Mouse (Mus musculus): ENCODE results near the gene Rps26.
A peak's percentile ranks its signal among the peaks of the same experiment; 100 is the strongest.

Rps26 gene

DNA sequence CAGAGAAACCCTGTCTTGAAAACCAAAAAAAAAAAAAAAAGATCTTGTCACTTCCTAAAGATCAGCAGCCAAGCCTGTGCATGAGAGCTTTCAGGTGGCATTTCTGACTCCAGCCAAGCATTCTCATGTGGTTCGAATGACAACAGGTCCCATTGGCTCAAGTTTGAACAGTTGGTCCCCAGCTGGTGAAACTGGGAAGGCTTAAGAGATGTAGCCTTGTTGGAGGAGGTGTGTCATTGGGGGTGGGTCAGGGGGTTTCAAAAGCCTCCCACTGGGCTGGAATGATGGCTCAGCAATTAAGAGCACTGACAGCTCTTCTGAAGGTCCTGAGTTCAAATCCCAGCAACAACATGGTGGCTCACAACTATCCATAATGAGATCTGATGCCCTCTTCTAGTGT lies 25.0 kb downstream of the Rps26 start:
- DNase-seq: no peak

DNA sequence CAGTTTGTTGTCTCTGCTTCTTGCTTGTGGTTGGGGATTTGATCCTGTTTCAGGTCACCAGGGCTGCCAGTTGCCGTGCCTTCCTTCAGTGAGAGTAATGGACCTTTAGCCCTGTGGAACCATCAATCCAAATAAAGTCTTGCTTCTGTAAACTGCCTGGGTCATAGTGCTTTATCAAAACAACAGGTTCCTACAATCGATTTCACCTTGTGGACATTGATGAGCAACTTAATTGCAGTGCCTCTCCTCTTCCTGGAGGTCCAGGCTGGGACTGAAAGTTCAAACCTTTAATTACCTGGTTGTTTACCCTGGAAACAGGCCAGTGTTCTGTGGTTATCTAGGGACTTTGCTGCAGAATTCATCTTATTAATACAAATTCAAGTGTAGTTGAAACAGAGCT lies 28.1 kb downstream of the Rps26 start:
- DNase-seq: no peak

DNA sequence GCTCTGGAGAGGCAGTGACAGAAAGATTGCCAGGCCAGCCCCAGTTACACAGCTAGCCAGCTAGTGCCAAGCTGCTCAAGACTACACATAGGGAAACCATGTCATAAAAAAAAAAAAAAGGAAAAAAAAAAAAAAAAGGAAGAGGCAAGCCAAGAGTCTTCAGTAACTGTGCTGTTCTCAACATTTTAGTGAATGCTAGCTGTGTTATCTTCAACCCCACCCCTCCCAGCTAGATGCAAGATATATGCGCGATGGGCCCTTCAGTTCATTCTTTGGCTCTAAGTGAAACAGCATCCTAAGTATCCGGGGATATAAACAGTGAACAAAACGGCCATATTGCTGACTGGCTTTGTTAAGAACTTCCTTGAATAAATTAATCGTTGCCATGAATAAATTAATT lies 33.8 kb downstream of the Rps26 start:
- no peak for DNase-seq

DNA sequence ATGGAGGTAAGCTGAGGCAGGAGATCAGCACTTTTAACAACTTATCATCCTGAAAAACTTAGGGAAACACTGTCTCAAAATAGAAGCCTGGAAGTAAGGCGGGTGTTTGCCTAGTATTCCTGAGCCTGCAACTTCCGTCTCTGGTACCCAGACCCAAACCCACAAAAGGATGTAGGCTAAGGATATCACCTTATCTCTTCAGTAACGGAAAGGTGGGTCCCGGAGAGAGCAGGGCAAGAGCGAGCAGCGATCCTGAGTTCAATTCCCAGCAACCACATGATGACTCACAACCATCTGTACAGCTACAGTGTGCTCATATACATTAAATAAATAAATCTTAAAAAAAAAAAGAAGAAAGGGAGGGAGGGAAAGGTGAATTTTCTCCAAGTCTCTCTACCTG lies 35.1 kb downstream of the Rps26 start:
- no peak for DNase-seq

DNA sequence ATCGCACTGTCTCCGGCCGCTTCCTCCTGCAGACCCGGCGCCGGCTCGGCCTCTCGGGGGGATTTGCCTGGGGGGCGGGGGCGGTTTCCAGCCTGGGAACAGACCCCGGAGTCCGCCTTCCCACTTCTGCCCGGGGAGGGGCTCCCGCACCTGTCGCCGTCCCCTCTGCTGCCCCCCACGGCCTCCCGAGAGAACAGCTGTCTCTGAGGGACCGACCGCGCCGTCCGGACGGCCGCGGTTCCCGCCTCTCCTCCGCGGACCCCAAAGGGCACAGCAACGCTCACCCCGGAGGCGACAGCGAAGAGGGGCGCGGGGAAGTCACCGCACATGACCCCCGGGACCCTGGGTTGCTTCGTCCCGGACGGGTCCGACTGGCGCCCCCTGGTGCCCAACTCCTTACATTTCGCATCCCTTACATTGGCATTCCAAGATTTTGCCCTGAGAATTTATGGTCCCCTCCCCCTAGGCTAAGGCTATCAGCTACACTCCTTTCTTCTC lies 36.3 kb downstream of the Rps26 start:
- DNase-seq: peak; percentile 83 to 88

DNA sequence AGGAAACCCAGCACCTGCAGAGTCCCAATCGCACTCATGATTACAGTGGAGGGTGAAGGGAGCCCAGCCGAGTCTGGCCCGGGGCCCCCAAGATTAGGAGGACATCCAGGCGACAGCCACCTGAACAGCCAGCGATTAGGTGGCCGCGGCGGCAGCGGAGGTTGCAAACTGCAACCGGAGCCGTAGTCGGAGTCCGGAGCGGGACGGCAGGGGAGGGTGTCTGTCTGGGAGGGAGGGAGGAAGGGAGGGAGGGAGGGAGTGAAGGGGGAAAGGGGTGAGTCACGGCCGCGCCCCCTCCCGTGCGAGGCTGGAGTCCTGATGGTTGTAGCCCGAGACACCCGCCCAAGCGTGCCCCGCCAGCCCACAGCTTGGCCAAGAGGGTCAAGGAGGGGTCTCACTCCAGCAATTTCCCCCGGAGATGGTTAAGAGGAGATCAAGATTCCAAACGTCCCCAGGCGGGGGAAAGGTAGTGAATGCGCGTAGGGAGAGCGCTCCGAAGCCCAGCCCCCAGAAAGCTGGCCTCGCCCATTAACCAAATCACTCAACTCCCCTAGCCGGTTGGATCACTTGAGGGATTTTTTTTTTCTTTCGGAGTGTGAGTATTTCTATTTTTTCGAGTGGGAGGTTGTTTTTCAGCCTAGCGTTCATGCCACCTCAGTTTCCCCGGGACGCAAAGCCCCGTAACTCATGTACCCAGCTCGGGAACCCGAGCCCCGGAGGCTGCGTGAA lies 36.9 kb downstream of the Rps26 start, which contains the start of gene Erbb3:
Erbb3 (minus strand) TSS at position 189 of the 729 bp plus-strand sequence.
- DNase-seq: peak; percentile 30 to 32

DNA sequence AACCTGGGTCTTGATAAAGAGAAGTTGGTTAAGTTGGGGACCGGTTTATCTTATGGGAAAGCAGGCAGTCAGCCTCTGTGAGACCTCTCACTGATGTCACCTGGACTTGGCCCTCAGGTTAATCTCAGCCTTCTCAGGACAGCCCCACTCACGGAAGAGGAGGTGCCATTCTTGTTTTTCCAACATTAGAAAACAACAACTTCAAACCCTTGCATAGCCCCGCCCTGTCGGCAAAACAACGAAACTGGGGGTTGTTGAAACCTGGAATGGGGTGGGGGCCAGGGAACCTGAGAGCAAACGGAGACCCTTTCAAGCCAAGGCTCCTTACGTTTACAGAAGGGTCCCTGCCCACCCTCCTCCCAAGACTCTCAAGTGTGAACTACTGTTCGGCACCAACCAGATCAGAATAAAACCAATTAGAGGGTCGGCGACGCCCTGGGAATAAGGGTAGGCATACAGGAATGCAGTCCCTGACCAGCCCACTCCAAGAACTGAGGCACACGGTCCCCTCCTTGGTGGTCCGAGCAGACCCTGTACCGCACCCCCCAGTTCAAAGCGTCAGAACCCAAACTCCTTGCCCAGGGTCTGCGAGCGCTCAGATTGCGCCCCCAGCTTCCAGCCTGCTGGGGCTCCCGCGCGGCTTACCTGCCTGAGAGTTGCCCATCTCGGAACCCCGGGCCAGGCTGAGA lies 37.6 kb downstream of the Rps26 start:
- DNase-seq: peak in 1 of 2 experiments; percentile 6

DNA sequence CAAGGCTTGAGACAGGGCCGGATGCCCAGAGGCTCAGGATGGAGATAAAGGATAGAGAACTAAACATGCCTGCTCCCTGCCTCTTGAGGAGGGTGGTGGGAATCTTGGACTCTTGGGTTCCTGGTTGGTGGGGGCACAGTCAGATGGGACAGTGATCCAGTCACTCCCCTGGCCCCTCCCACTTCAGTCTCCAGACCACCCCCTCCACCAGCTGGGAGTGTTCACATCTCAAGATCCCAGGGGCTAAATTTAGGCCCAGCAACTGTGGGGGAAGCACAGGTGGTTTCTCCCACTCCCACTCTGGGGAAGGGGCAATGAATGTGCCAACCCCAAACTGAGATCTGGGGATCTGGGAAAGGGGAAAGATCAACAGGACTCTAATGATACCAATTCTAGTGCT lies 38.4 kb downstream of the Rps26 start:
- no peak for DNase-seq

DNA sequence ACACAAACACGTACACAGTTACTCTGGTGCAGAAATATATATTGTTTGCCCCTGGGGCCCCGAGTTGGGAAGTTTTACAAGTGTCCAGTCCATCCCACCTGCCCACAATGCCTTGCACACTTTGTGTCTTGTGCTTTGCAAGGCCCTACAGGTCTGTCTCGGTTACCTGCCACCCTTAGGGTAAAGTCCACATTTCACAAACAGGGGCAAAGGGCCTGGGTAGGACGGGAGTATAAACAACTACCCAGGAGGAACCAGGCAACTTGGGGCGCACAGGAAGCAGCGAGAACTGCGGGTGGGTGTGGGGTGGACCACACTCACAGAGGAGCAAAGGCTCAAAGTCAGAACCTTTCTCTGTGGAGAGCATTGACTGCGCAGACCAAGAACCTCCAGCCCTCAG lies 38.9 kb downstream of the Rps26 start:
- no peak for DNase-seq

DNA sequence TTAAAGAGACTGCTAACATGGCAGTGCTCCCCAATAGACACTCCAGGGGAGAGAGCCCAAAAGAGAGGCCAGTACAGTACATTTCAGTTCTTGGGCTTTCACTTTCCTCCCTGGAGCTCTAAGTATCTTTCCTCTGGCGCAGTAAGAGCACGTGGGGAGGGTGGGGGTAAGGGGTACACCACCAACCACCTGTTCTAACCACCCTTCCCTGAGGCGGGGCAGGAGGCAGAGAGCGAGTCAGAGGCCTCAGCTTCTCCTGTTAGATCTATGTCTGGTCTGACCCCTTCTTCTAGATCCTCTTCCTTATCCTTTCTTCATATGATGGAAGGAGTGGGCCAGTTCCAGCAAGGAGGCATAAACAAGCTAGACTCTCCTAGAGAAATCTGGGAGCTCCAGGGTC lies 39.4 kb downstream of the Rps26 start:
- DNase-seq: no peak

DNA sequence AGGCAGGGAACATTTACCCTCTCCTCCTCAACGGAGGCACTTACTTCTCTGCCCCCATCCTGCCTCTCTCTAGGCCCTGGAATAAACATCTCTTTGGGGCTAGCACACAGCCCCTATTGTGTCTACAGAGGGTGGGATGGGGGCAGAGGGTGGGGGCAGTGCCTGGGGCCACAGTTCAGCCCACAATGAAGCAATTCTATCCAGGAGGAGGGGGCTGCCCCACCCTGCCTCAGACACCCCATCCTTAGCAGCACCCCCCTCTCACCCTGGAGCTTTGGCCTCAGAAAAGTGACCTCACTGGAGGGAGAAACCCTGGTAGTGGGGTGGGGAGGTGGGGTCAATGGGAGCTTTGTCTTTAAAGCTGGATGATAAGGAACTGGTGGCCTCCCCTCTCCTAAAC lies 40.0 kb downstream of the Rps26 start:
- no peak for DNase-seq

DNA sequence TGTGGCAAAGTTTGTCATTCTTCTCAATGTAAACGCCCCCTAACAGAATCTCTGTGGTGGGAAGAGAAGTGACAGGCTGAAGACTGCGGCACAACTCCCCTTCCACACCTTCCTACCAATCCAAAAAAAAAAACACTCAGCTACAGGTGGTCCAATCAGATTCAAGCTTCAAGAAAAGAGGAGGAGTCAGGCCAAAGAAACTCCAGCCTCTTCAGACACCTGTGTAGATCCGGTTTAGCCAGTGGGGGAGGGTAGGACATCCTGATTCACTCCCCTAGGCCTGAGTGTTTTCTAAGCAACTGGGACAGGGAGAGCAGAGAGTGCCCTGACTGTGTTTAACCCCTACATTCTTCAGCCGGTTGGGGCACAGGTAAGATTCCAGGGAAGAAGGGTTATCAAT lies 42.2 kb downstream of the Rps26 start:
- no peak for DNase-seq

DNA sequence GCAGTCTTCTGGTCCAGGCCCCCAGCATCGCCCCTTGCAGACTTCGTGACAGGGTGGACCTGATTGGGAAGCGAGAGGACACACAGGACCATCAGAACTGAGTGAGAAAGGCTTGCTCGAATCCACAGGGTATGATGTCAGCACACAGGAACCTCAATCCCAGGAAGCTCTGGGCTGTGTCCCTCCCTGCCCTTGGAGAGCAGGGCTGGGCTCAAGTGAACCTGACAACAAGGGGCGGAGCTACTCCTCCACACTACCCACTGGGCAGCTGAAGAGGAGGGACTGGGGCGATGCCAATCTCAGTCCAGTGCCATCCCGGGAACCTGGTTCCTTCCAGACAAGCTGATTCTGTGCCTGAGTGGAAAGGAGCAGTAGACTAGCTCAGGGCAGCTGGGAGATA lies 42.9 kb downstream of the Rps26 start:
- peak in 1 of 2 experiments; percentile 46 for DNase-seq

DNA sequence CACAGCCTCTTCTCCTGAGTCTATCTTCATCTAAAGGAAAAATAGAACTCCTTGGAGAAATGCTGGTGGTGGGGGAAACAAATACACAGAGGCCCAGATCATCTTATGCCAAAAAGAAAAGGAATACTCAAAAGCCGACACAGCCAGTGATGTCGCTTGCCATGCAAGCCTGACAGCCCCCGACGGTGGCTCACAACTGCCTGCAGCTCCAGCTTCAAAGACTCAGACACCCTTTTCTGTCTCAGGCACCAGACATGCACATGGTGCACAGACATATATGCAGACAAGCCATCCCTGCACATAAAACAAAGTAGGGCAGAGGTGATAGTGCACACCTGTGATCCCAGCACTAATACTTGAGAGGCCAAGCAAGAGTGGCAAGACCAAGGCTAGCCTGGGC lies 46.8 kb downstream of the Rps26 start:
- DNase-seq: no peak

DNA sequence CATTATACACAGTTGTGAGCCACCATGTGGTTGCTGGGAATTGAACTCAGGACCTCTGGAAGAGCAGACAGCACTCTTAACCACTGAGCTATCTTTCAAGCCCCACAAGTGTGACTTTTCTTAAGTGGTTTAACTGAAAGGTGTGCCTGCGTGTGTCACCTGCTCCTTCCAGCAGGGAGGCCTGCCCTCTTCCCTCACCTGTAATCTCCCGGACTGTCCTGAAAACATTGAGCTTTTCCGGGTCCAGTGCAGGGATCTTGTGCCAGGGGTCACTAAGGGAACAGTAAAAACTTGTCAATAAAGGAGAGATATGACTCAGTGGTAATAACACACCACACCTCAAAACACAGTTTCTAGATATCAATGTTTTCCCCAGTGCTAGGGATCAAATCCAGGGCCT lies 47.2 kb downstream of the Rps26 start:
- DNase-seq: no peak

DNA sequence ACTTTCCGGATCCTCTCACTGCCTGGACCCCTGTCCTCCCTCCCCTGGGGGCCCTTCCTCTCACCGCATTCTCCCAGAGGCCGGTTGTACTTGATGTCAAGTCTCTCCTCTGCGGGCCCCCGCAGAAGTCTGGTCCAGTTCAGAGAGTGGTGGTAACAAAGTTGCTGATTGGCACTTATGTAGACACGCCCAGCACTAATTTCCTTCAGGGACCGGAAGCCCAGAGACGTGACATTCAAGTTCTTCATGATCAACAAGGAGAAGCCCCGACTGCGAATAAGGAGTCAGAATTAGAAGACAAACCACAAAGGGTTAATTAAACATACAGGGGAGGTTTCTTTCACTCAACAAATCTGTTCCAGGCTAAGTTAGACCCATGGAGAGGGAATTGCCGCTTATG lies 48.2 kb downstream of the Rps26 start:
- no peak for DNase-seq

DNA sequence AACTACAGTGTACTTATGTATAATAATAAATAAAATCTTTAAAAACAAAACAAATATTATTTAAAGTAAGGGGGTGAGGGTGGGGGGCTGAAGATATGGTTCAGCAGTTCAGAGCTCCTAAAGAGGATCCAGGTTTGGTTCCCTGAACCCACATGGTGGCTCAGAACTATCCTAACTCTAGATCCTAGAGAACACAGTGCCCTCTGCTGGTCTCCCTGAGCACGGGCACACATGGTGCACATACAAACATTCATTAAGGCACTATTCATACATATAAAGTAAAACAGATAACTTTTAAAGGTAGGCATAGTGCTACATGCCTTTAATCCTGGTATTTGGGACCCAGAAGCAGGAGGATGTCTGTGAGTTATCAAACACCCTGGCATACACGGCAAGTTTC lies 51.5 kb downstream of the Rps26 start:
- DNase-seq: peak in 1 of 2 experiments; percentile 27
